Mouse (Mus musculus): ENCODE results near the gene Yes1.

DNA sequence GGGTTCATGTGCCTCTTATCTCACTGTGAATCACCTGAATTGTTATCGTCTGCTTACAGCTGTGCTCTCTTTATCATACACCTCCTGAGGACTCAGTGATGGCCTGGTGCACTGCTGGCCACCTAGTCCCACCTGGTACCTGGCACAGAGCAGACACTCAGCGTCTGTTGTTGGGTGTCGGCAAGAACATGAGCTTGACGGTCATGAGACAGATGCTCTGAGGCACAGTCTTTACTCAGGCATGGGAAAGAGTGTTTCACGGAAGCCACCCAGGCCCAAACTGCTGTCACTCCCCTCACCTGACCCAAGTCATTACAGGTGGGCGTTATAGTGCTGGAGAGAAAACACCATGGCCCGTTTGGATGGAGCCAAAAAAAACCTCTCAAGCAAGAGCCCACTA, 113.0 kb downstream of the Yes1 start:
- TF ChIP-seq CTCF (IDR thresholded peaks at IDR 0.05; ENCODE audit: extremely low read depth, insufficient read depth, low read length), result no peak
- no peak for TF ChIP-seq POLR2A (IDR thresholded peaks at IDR 0.05; ENCODE audit: extremely low read depth, insufficient read depth, low read length)
